14 mouse cellular contexts compared by ENCODE assay signal in the genomic region with DNA sequence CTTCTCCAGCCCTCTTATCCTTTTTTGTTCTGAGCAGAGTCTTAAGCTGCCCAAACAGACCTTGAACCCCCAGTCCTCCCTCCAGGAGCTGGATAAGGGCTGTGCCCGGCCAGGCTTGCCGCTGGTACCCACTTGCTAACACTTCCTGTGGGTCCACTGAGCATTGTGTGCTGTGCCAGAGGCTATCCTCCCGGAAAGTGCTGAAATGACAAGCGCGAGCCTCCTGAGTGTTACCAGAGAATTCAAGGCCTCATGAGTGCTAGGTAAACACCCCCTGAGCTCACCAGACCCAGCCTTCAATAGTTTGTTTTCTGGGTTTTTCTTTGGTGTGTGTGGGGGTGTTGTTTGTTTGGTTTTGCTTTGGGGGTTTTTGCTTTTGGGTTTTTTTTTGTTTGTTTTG. TPM values are rescaled to one million over a fixed set of nuclear protein-coding genes. Genes with fewer than 3 reads are reported as not detected.
"Had no signal": no experiment of that assay in that cellular context is flagged by ENCODE, and none has a peak within 500 bp of the region (broad histone marks: within the 10 kb centered on the region; RNA-seq: fewer than 3 reads in every experiment).

No protein-coding gene starts in this region.

- H3K36me3 ChIP-seq: intestine, embryonic 15.5 days; liver, embryonic 15.5 days; neural tube, embryonic 12.5 days had no signal

- H3K9me3 ChIP-seq: intestine, embryonic 15.5 days; liver, embryonic 15.5 days; megakaryocyte, embryonic 14.5 days; neural tube, embryonic 12.5 days had no signal

- H3K4me3 ChIP-seq: intestine, embryonic 15.5 days; layer of hippocampus, adult 2 months; liver, embryonic 15.5 days; megakaryocyte, embryonic 14.5 days; neural tube, embryonic 12.5 days had no signal

- H3K27ac ChIP-seq: intestine, embryonic 15.5 days; layer of hippocampus, adult 2 months; liver, embryonic 15.5 days; macrophage; neural tube, embryonic 12.5 days; stomach, postnatal 0 days had no signal

- H3K4me2 ChIP-seq: intestine, embryonic 15.5 days; liver, embryonic 11.5 days; liver, embryonic 15.5 days; neural tube, embryonic 12.5 days had no signal

- ATAC-seq: intestine, embryonic 15.5 days had no signal

- DNase-seq: kidney, adult 18-20 months; kidney, postnatal 10 days; kidney, postnatal 4 days; midbrain, embryonic 14.5 days; thymus, postnatal 4 days had no signal

- H3K9ac ChIP-seq: intestine, embryonic 15.5 days; liver, embryonic 15.5 days; neural tube, embryonic 12.5 days had no signal

RNA-seq across cellular contexts. Expression of a gene that starts 33.9 kb away (rescaled TPM):
- polyA plus RNA-seq: intestine, embryonic 15.5 days; kidney, embryonic 14.5 days; liver, embryonic 11.5 days; liver, embryonic 15.5 days; macrophage; midbrain, embryonic 14.5 days; neural tube, embryonic 12.5 days had no signal
